Mouse (Mus musculus) left cerebral cortex, postnatal 36 days (tissue): ENCODE measurements around the gene Trem2. TPM values are rescaled to one million over a fixed set of nuclear protein-coding genes. Genes with fewer than 3 reads are reported as not detected.
A peak's percentile ranks its signal among the peaks of the same experiment; 100 is the strongest.

Source experiments
- DNase-seq, 2 experiments: peaks; one replicate each; pipeline ENCODE4 v3.0.0; 2021 to 2022; ENCODE audit warnings: low spot score in 2 of 2, mixed read lengths in 1 of 2
- intact Hi-C: fragments of 180-260 bp; cut with DNase I; formaldehyde crosslinking; loops from one replicate; pipeline ENCODE4 v1.15.1; 2025
- total RNA-seq, 2 experiments: library from RNA; stranded (reverse); gene quantifications; 2 replicates each; pipeline ENCODE4 v1.2.3; 2021

The Trem2 gene
- total RNA-seq, 2 experiments from 2014 or later: 7.8 to 13.0 TPM

DNA sequence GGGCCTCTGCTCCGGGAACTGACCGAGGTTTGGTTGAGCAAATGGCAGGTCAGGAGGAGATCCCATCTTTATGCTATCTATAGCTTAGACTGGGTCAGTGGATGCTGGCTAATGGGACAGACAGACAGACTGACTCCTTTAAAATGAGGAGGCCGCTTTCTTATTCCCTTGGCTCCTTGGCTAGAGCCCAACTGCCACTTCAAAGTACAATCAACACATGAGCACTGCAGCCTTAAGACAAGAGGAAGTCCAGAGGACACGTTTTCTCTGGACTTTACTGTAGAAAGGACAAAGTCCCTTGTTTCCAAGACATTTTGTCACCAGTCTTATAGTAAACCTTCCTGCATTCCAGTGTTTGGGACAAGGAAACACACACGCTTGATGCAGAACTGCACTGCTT, 45.2 kb downstream of the Trem2 start:
- no peak for DNase-seq
- intact Hi-C loops: loop anchor here (5.0 kb wide), 1 partner anchor 64 kb away; no protein-coding TSS in a partner anchor

DNA sequence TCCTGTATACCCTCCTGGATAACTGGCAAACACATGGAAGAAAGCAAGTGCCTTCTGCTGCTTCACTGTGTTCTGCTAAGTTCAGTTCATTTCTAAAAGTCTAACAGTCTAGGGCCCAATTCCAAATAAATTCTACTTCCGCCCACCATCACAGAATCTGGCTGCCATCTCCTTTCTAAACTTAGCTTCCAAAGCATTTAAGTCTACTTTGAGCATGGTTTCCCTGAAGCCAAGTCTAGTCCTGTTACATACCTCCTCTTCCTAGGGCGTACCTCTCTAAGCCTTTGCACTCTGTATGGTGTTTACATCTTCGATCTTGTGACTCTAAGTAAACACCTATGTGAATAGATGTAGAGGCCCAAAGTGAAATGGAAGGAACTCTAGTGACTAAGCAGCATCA, 46.4 kb downstream of the Trem2 start:
- intact Hi-C loops: loop anchor here (5.0 kb wide), 1 partner anchor 65 kb away; no protein-coding TSS in a partner anchor
- peak; percentile 63 to 66 for DNase-seq

DNA sequence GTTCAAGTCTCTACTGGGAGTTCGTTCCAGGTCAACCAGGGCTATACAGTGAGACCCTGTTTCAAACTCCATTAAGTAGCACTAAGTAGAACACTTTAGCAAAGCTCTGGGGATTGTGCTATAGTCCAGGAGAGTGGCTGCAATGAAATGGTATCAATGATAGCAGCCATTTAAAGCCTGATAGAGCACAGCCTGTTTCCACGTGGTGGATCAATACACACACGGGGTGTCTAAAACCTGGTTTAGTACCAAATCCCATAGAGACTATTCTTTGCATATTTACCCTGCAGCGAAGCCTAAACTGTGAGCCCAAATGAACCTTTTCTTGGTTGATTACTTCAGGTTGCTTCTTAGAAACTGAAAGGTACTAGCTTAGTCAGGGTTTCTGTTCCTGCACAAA, 55.5 kb downstream of the Trem2 start:
- intact Hi-C loops: no loop called here
- no peak for DNase-seq

DNA sequence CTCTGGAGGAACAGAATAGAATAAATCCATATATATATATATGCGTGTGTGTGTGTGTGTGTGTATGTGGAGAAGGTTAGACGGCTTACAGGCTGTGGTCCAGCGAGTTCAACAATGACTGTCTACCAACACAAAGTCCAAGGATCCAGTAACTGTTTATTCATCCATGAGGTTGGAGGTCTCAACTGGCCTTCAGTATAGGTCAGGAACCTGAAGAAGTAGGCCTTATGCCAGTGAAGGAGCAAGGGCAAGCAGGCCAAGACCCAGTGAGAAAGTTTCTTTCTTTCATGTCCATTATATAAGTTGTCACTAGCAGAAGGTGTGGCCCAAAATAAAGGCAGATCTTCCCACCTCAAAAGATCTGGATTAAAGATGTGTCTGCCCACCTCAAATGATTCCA, 56.5 kb downstream of the Trem2 start:
- no peak for DNase-seq
- intact Hi-C loops: no loop called here

Other genes with a start within 250 kb of the Trem2 start
- not detected for gene 9830107B12Rik, start 200.1 kb upstream of the Trem2 start, total RNA-seq
- gene A530064D06Rik, start 179.1 kb upstream of the Trem2 start, total RNA-seq: not detected
- gene Trem1, start 113.6 kb upstream of the Trem2 start, total RNA-seq: not detected
- under 1 TPM; 0.41 to 0.44 TPM for gene Trem3, start 98.6 kb upstream of the Trem2 start, total RNA-seq
- not detected for gene Treml4, start 82.1 kb upstream of the Trem2 start, total RNA-seq
- under 1 TPM; 0.54 to 0.64 TPM for gene Treml2, start 46.9 kb upstream of the Trem2 start, total RNA-seq
- gene B430306N03Rik, start 30.3 kb upstream of the Trem2 start, total RNA-seq: under 1 TPM in 1 of 2 experiments, not detected in 1; 0.07 TPM
- gene Treml1, start 13.5 kb downstream of the Trem2 start, total RNA-seq: under 1 TPM; 0.54 to 0.82 TPM
- gene Nfya, start 63.5 kb downstream of the Trem2 start, total RNA-seq: 10 to 100 TPM; 25.4 to 27.9 TPM
- 10 to 100 TPM; 10.9 to 13.0 TPM for gene Oard1, start 63.6 kb downstream of the Trem2 start, total RNA-seq
- not detected for gene Apobec2, start 86.5 kb downstream of the Trem2 start, total RNA-seq
- gene Tspo2, start 105.1 kb downstream of the Trem2 start, total RNA-seq: not detected
- gene Unc5cl, start 108.5 kb downstream of the Trem2 start, total RNA-seq: under 1 TPM; 0.34 to 0.59 TPM